Mouse (Mus musculus): ENCODE data around the gene Speg. TPM values are rescaled to one million over a fixed set of nuclear protein-coding genes. Genes with fewer than 3 reads are reported as not detected.

Gene Speg
- polyA plus RNA-seq, 1 experiment from 2014 or later: 73.0 TPM

DNA sequence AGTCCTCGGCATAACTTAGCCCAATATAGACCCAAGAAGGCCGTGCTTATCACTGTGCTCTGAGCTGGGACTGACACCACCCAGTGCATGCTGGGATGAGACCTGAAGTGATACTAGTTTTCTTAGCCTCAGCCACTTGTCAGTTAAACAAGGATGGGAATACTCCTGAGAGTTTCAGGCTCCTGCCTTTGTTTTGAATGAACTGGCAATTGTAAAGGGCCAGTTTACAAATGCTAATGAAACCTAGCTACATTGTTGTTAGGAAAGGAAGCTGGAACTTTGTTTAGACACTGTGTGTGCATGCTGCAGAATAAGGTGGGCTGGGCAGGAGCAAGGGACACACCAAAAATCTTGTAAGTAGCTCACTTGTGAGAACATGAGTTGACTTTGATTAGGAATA is 5.9 kb downstream of the Speg start:
- H3K27me3 ChIP-seq: peaks cover 9% of the 10 kb centered on the region
- CTCF ChIA-PET: interaction anchor here (2.1 kb wide), 1 partner anchor 10 kb away, joined by 9 read pairs; no protein-coding TSS in a partner anchor
- DNase-seq (ENCODE audit: low read depth, low spot score) (no peak), ATAC-seq (no peak)
- TF ChIP-seq CTCF (IDR thresholded peaks at IDR 0.05): no peak
- POLR2A ChIA-PET: interaction anchor here (1.0 kb wide), 1 partner anchor 24 kb away, joined by 3 read pairs; no protein-coding TSS in a partner anchor
- in situ Hi-C loops (cut with MboI; ENCODE audit: low pct_unique_long_range_greater_than_20kb): no loop called here

- no peak for TF ChIP-seq CTCF (IDR thresholded peaks at IDR 0.05)
- ChIA-PET POLR2A (interaction anchor here (0.6 to 1.0 kb wide), 4 partner anchors 9 to 55 kb away, joined by 3 to 5 read pairs (median 4); no protein-coding TSS in a partner anchor), CTCF (interaction anchor here (1.0 to 2.1 kb wide), 2 partner anchors 10 to 20 kb away, joined by 3 to 9 read pairs; no protein-coding TSS in a partner anchor)
- peak; percentile 33 for ATAC-seq
- no peak for DNase-seq (ENCODE audit: low read depth, low spot score)
- peaks cover 9% of the 10 kb centered on the region for H3K27me3 ChIP-seq
- in situ Hi-C loops (cut with MboI; ENCODE audit: low pct_unique_long_range_greater_than_20kb): no loop called here
Measured at GRCm38 (mm10) chr1:75381482-75382355, 6.6 kb downstream of the Speg start.

DNA sequence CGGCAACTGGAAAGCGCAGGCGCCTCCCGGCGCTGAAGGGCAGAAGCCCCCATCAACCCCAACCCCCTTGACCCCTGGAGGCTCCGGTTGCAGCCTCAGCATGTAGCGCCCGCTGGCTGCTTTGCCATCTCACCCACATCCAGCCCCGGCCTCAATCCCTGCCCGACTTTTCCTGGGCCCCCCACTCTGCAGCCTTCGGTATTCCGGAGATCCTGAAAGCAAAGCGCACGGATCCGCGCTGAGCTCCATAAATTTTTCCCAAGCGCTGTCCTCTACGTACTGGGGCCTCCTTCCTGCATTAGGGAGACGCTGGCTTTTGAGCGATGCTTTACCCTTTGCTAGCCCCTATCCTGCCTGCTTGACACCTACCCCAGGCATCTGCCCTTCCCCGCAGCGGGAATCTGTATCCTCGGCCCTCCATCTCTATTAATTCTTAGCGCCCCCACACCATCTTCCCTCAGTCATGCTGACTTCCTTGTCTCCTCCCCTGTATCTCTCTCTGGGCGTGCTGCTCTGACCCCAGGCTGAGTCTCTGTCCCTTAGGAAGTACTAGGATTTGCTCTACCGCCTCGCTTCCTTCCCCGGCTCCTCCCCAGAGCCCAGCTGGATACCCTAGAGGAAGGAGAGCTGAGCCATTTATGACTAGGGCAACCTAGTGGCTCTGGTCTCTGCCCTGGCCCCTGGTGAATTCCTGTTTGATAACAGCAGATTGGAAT is 7.4 kb downstream of the Speg start:
- in situ Hi-C loops (cut with MboI; ENCODE audit: low pct_unique_long_range_greater_than_20kb): no loop called here
- ChIA-PET CTCF (interaction anchor here (1.0 kb wide), 1 partner anchor 19 kb away, joined by 3 read pairs; no protein-coding TSS in a partner anchor), POLR2A (interaction anchor here (0.6 to 1.0 kb wide), 3 partner anchors 8 to 56 kb away, joined by 3 to 5 read pairs (median 4); no protein-coding TSS in a partner anchor)
- DNase-seq (ENCODE audit: low read depth, low spot score) (no peak), ATAC-seq (peak; percentile 4)
- peaks cover 8% of the 10 kb centered on the region for H3K27me3 ChIP-seq
- no peak for TF ChIP-seq CTCF (IDR thresholded peaks at IDR 0.05)

DNA sequence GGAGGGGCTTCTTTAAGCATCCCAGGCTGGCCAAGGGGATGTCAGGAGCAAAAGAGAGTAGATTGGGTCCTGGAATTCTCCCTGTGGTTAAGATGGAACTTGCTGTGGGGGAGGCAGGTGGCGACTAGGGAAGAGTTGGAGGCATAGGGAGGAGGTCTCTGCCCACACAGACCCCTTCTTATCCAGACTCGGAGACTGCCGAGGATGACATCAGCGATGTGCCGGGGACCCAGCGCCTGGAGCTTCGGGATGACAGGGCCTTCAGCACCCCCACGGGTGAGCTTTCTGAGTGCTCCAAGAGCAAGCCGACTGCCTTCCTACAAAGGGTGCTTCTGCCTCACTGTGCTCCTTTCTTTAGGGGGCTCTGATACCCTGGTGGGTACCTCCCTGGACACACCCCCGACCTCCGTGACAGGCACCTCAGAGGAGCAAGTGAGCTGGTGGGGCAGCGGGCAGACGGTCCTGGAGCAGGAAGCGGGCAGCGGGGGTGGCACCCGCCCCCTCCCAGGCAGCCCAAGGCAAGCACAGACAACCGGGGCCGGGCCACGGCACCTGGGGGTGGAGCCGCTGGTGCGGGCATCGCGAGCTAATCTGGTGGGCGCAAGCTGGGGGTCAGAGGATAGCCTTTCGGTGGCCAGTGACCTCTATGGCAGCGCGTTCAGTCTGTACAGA is 9.5 kb downstream of the Speg start:
- in situ Hi-C loops (cut with MboI; ENCODE audit: low pct_unique_long_range_greater_than_20kb): no loop called here
- H3K27me3 ChIP-seq: peaks cover 19% of the 10 kb centered on the region
- ChIA-PET CTCF (no interaction called here), POLR2A (interaction anchor here (0.6 to 1.0 kb wide), 2 partner anchors 16 to 52 kb away, joined by 3 to 4 read pairs; no protein-coding TSS in a partner anchor)
- TF ChIP-seq CTCF (IDR thresholded peaks at IDR 0.05): no peak
- no peak for ATAC-seq
- no peak for DNase-seq (ENCODE audit: low read depth, low spot score)

GRCm38 (mm10) chr1:75385142-75385730 is 10.1 kb downstream of the Speg start:
- in situ Hi-C loops (cut with MboI; ENCODE audit: low pct_unique_long_range_greater_than_20kb): no loop called here
- TF ChIP-seq CTCF (IDR thresholded peaks at IDR 0.05): no peak
- no peak for ATAC-seq
- H3K27me3 ChIP-seq: peaks cover 14% of the 10 kb centered on the region
- CTCF ChIA-PET: no interaction called here
- POLR2A ChIA-PET: interaction anchor here (0.6 kb wide), 2 partner anchors 15 to 51 kb away, joined by 3 read pairs; no protein-coding TSS in a partner anchor
- no peak for DNase-seq (ENCODE audit: low read depth, low spot score)

- CTCF ChIA-PET: no interaction called here
- POLR2A ChIA-PET: no interaction called here
- no peak for DNase-seq (ENCODE audit: low read depth, low spot score)
- in situ Hi-C loops (cut with MboI; ENCODE audit: low pct_unique_long_range_greater_than_20kb): no loop called here
- peaks cover 14% of the 10 kb centered on the region for H3K27me3 ChIP-seq
- no peak for ATAC-seq
- no peak for TF ChIP-seq CTCF (IDR thresholded peaks at IDR 0.05)
Measured at GRCm38 (mm10) chr1:75386149-75386548, 11.1 kb downstream of the Speg start.

DNA sequence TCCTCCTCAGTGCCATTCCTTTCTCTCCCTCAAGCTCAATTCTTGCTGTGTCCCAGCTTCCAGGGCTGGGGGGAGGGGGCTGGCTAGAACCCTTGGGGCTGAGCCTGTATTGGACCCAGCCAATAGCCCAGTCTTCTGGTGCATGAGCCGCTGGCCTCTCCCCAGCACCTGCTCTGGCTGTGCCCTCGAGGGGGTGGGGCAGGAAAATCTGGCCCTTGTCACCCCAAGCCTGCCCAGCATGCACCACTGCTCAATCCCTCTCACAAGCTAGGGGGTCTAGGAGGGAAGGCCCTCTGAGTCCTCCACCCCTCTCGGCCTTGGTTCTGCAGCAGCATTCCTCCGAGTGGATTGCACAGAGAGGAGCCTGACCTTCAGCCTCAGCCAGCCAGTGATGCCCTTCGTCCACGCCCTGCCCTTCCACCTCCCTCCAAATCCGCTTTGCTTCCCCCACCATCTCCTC is 12.4 kb downstream of the Speg start:
- CTCF ChIA-PET: interaction anchor here (1.4 kb wide), 1 partner anchor 10 kb away, joined by 4 read pairs; no protein-coding TSS in a partner anchor
- H3K27me3 ChIP-seq: peaks cover 14% of the 10 kb centered on the region
- DNase-seq (ENCODE audit: low read depth, low spot score): no peak

GRCm38 (mm10) chr1:75387929-75388897 is 13.1 kb downstream of the Speg start:
- in situ Hi-C loops (cut with MboI; ENCODE audit: low pct_unique_long_range_greater_than_20kb): no loop called here
- H3K27me3 ChIP-seq: peaks cover 14% of the 10 kb centered on the region
- TF ChIP-seq CTCF (IDR thresholded peaks at IDR 0.05): no peak
- DNase-seq (ENCODE audit: low read depth, low spot score): no peak
- ChIA-PET CTCF (interaction anchor here (1.4 kb wide), 1 partner anchor 11 kb away, joined by 4 read pairs; no protein-coding TSS in a partner anchor), POLR2A (interaction anchor here (0.6 kb wide), 1 partner anchor 21 kb away, joined by 4 read pairs; no protein-coding TSS in a partner anchor)
- ATAC-seq: no peak

More for the DNA sequence above, 12.4 kb downstream of the Speg start:
- POLR2A ChIA-PET: interaction anchor here (0.6 kb wide), 1 partner anchor 22 kb away, joined by 4 read pairs; no protein-coding TSS in a partner anchor
- TF ChIP-seq CTCF (IDR thresholded peaks at IDR 0.05): no peak
- in situ Hi-C loops (cut with MboI; ENCODE audit: low pct_unique_long_range_greater_than_20kb): no loop called here
- ATAC-seq: no peak
